Mouse (Mus musculus) cerebellum, adult 2 months (tissue): Measurements from ENCODE around the gene Dalrd3.

Experiments used
- CTCF ChIP-seq: fragments of 200-500 bp; IDR thresholded peaks from 2 replicates; pipeline ENCODE4 v1.5.1; 2011; ENCODE audit warnings: low read depth, mild to moderate bottlenecking, control low read depth, low read length, moderate library complexity, borderline replicate concordance; ENCODE audit not compliant: insufficient read depth
- POLR2A ChIP-seq: fragments of 200-500 bp; IDR thresholded peaks from 2 replicates; pipeline ENCODE4 v1.6.1; 2011; ENCODE audit warnings: low read length, control low read depth, borderline replicate concordance; ENCODE audit not compliant: insufficient read depth

- TF ChIP-seq CTCF (no peak), POLR2A (no peak)
These were observed 5.9 kb downstream of the Dalrd3 start for GRCm38 (mm10) chr9:108575321-108576297.
